Mouse (Mus musculus) forebrain, embryonic 13.5 days (tissue): ENCODE data around the gene Atic. TPM values are rescaled to one million over a fixed set of nuclear protein-coding genes. Genes with fewer than 3 reads are reported as not detected.
A peak's percentile ranks its signal among the peaks of the same experiment; 100 is the strongest.

Source experiments
- ATAC-seq: fragments of 200-750 bp; cut with Nextera tagmentation; 2 replicates; pipeline ENCODE4 v1.8.0; 2017
- H3K27ac ChIP-seq: fragments of 300-500 bp; sonication (generic); 2 replicates; pipeline ENCODE4 v1.5.1; 2015; ENCODE audit warnings: inconsistent platforms, mild to moderate bottlenecking, moderate library complexity
- H3K27me3 ChIP-seq: fragments of 300-500 bp; sonication (generic); 2 replicates; pipeline ENCODE4 v1.6.1; 2015; ENCODE audit warnings: mild to moderate bottlenecking, inconsistent platforms
- H3K36me3 ChIP-seq: fragments of 300-500 bp; sonication (generic); 2 replicates; pipeline ENCODE4 v1.6.1; 2015; ENCODE audit warnings: mild to moderate bottlenecking, inconsistent platforms; ENCODE audit not compliant: poor library complexity, severe bottlenecking
- H3K4me1 ChIP-seq: fragments of 300-500 bp; sonication (generic); 2 replicates; pipeline ENCODE4 v1.6.1; 2015; ENCODE audit warnings: inconsistent platforms
- H3K4me2 ChIP-seq: fragments of 300-500 bp; sonication (generic); 2 replicates; pipeline ENCODE4 v1.6.1; 2015; ENCODE audit warnings: inconsistent platforms, mild to moderate bottlenecking, moderate library complexity
- H3K4me3 ChIP-seq: fragments of 300-500 bp; sonication (generic); 2 replicates; pipeline ENCODE4 v1.5.1; 2015; ENCODE audit warnings: mild to moderate bottlenecking, inconsistent platforms
- H3K9ac ChIP-seq: fragments of 300-500 bp; sonication (generic); 2 replicates; pipeline ENCODE4 v1.6.1; 2015; ENCODE audit warnings: mild to moderate bottlenecking, inconsistent platforms
- H3K9me3 ChIP-seq: fragments of 300-500 bp; sonication (generic); replicated peaks from 2 replicates; pipeline ENCODE4 v1.6.1; 2016; ENCODE audit warnings: inconsistent platforms
- WGBS: fragments of 180-500 bp; shearing (Covaris S2); methylation state at CpG from one replicate; pipeline ENCODE4 v1.1.7; 2015; 5-methylcytosine and 5-hydroxymethylcytosine counted together
- polyA plus RNA-seq: library from polyadenylated mRNA; unstranded; fragments of >200 nt; fragmentation: Nextera tagmentation; extraction: Ambion mirVana; gene quantifications from 2 replicates; pipeline ENCODE4 v1.2.1, GENCODE M21; 2015

The Atic gene
- polyA plus RNA-seq, 1 experiment from 2014 or later = 38.7 TPM

GRCm38 (mm10) chr1:71605751-71606150 is 48.8 kb downstream of the Atic start:
- no peak overlapping the region for H3K9ac ChIP-seq
- WGBS = 93% methylated on average over 2 of the region's 2 CpGs
- no peak for ATAC-seq
- no peaks in the 10 kb centered on the region for H3K4me1 ChIP-seq
- H3K9me3 ChIP-seq = no peaks in the 10 kb centered on the region
- no peak overlapping the region for H3K4me2 ChIP-seq
- no peak overlapping the region for H3K27ac ChIP-seq
- H3K36me3 ChIP-seq = peaks cover 70% of the 10 kb centered on the region
- H3K27me3 ChIP-seq = no peaks in the 10 kb centered on the region
- H3K4me3 ChIP-seq = no peak overlapping the region

GRCm38 (mm10) chr1:71606600-71607325 is 49.8 kb downstream of the Atic start:
- Histone ChIP-seq H3K36me3 (peaks cover 75% of the 10 kb centered on the region), H3K4me1 (no peaks in the 10 kb centered on the region), H3K9ac (no peak overlapping the region), H3K4me3 (no peak overlapping the region), H3K4me2 (no peak overlapping the region), H3K27ac (no peak overlapping the region), H3K27me3 (no peaks in the 10 kb centered on the region), H3K9me3 (no peaks in the 10 kb centered on the region)
- no peak for ATAC-seq
- WGBS = 94% methylated on average over 8 of the region's 8 CpGs

- H3K27me3 ChIP-seq = no peaks in the 10 kb centered on the region
- H3K4me2 ChIP-seq = no peak overlapping the region
- H3K36me3 ChIP-seq = peaks cover 82% of the 10 kb centered on the region
- no peak overlapping the region for H3K27ac ChIP-seq
- no peak overlapping the region for H3K9ac ChIP-seq
- no peak overlapping the region for H3K4me3 ChIP-seq
- no peaks in the 10 kb centered on the region for H3K9me3 ChIP-seq
- no peak for ATAC-seq
- WGBS = 97% methylated on average over 37 of the region's 37 CpGs
- no peaks in the 10 kb centered on the region for H3K4me1 ChIP-seq
Measured at GRCm38 (mm10) chr1:71609057-71609775, 52.3 kb downstream of the Atic start.

GRCm38 (mm10) chr1:71609916-71610315 is 53.0 kb downstream of the Atic start:
- H3K4me3 ChIP-seq = no peak overlapping the region
- no peaks in the 10 kb centered on the region for H3K9me3 ChIP-seq
- peaks cover 75% of the 10 kb centered on the region for H3K36me3 ChIP-seq
- H3K4me2 ChIP-seq = no peak overlapping the region
- ATAC-seq = no peak
- peaks cover 6% of the 10 kb centered on the region for H3K4me1 ChIP-seq
- WGBS = 93% methylated on average over 5 of the region's 5 CpGs
- H3K27ac ChIP-seq = no peak overlapping the region
- no peaks in the 10 kb centered on the region for H3K27me3 ChIP-seq
- H3K9ac ChIP-seq = no peak overlapping the region

GRCm38 (mm10) chr1:71612256-71612655 is 55.3 kb downstream of the Atic start:
- 95% methylated on average over 21 of the region's 21 CpGs for WGBS
- 0 out of 2 replicates have a peak, but pooled peaks cover 4% of the 10 kb centered on the region for H3K27me3 ChIP-seq
- no peak overlapping the region for H3K4me2 ChIP-seq
- ATAC-seq = no peak
- peaks cover 54% of the 10 kb centered on the region for H3K36me3 ChIP-seq
- no peak overlapping the region for H3K4me3 ChIP-seq
- H3K27ac ChIP-seq = no peak overlapping the region
- H3K9ac ChIP-seq = no peak overlapping the region
- peaks cover 11% of the 10 kb centered on the region for H3K4me1 ChIP-seq
- no peaks in the 10 kb centered on the region for H3K9me3 ChIP-seq

GRCm38 (mm10) chr1:71614545-71615246 is 57.7 kb downstream of the Atic start:
- H3K9ac ChIP-seq = no peak overlapping the region
- no peak overlapping the region for H3K4me3 ChIP-seq
- H3K27me3 ChIP-seq = 0 out of 2 replicates have a peak, but pooled peaks cover 8% of the 10 kb centered on the region
- WGBS = 10% methylated on average over 8 of the region's 8 CpGs
- peaks cover 11% of the 10 kb centered on the region for H3K4me1 ChIP-seq
- no peak overlapping the region for H3K4me2 ChIP-seq
- peak overlapping the region; percentile 8; the same call in 1 of the 2 replicates for H3K27ac ChIP-seq
- H3K36me3 ChIP-seq = peaks cover 54% of the 10 kb centered on the region
- peak; percentile 95 for ATAC-seq
- no peaks in the 10 kb centered on the region for H3K9me3 ChIP-seq

- H3K27me3 ChIP-seq = 0 out of 2 replicates have a peak, but pooled peaks cover 7% of the 10 kb centered on the region
- peaks cover 42% of the 10 kb centered on the region for H3K36me3 ChIP-seq
- no peak overlapping the region for H3K27ac ChIP-seq
- H3K4me2 ChIP-seq = no peak overlapping the region
- no peaks in the 10 kb centered on the region for H3K9me3 ChIP-seq
- WGBS = 88% methylated on average over 2 of the region's 2 CpGs
- ATAC-seq = no peak
- no peak overlapping the region for H3K9ac ChIP-seq
- H3K4me1 ChIP-seq = no peaks in the 10 kb centered on the region
- no peak overlapping the region for H3K4me3 ChIP-seq
Measured at GRCm38 (mm10) chr1:71621526-71621925, 64.6 kb downstream of the Atic start.

GRCm38 (mm10) chr1:71623625-71624024 is 66.7 kb downstream of the Atic start:
- H3K27me3 ChIP-seq = 0 out of 2 replicates have a peak, but pooled peaks cover 2% of the 10 kb centered on the region
- WGBS = 97% methylated on average over 6 of the region's 6 CpGs
- H3K27ac ChIP-seq = no peak overlapping the region
- no peak overlapping the region for H3K9ac ChIP-seq
- no peak overlapping the region for H3K4me2 ChIP-seq
- H3K4me1 ChIP-seq = no peaks in the 10 kb centered on the region
- H3K9me3 ChIP-seq = no peaks in the 10 kb centered on the region
- peaks cover 55% of the 10 kb centered on the region for H3K36me3 ChIP-seq
- ATAC-seq = no peak
- H3K4me3 ChIP-seq = no peak overlapping the region

Other genes with a start within 250 kb of the Atic start
- gene Abca12, start 142.2 kb upstream of the Atic start, polyA plus RNA-seq = not detected in 2 replicates
- gene Fn1, start 96.0 kb downstream of the Atic start, polyA plus RNA-seq = 31.2 and 38.3 TPM in 2 replicates